Mouse (Mus musculus): ENCODE measurements at regions not wholly inside any gene's neighbourhood (a gene's known extent, or its start where the extent isn't known, plus 50 kb on each side); places are given as distances from the start of the nearest gene placed in this dataset.
"Not testable (repeated sequence)": the region's sequence is repeated elsewhere in the genome, so short reads cannot be mapped to it uniquely, and the experiment has no call there.

- no peak for DNase-seq
Observed at GRCm38 (mm10) chr3:8310379-8311128, 1299.3 kb downstream of the Zfp704 start.

DNA sequence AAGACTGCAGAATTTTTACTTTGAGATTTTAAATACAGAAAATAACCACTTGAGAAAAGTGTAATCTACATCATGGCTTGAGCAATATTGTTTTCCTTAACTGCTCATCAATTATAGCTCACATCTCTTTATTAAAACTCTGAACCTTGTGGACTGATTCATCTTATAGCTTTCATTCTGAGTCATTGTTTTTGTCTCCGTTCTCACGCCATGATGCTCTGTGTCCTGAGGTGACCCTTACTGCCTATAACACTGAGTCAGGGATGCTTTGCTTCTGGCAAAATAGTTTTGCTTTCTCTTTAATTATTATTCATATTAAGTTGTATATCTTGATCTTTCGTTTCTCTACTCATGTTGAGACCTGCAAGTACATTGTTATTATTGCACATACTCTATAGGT lies 1302.6 kb downstream of the Zfp704 start:
- DNase-seq, result no peak

DNA sequence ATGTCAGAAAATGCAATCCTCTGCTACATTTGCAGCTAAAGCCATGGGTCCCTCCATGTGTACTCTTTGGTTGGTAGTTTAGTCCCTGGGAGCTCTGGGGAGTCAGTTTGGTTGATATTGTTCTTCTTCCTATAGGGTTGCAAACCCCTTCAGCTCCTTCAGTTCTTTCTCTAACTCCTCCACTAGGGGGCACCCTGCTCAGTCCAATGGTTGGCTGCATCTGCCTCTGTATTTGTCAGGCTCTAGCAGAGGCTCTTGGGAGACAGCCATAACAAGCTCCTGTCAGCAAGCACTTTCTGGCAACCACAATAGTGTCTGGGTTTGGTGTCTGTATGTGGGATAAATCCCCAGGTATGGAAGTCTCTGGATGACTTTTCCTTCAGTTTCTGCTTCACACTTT lies 1305.1 kb downstream of the Zfp704 start:
- no peak for DNase-seq

GRCm38 (mm10) chr3:8293036-8293435 lies 1316.8 kb downstream of the Zfp704 start:
- no peak for DNase-seq

- DNase-seq, result no peak
Observed at GRCm38 (mm10) chr3:8289558-8289957, 1320.3 kb downstream of the Zfp704 start.

- DNase-seq, result no peak
Observed at GRCm38 (mm10) chr3:8288437-8288836, 1321.4 kb downstream of the Zfp704 start.

GRCm38 (mm10) chr3:8284655-8285428 lies 1325.0 kb downstream of the Zfp704 start:
- no peak for DNase-seq

GRCm38 (mm10) chr3:8282411-8282810 lies 1327.5 kb downstream of the Zfp704 start:
- no peak for DNase-seq

DNA sequence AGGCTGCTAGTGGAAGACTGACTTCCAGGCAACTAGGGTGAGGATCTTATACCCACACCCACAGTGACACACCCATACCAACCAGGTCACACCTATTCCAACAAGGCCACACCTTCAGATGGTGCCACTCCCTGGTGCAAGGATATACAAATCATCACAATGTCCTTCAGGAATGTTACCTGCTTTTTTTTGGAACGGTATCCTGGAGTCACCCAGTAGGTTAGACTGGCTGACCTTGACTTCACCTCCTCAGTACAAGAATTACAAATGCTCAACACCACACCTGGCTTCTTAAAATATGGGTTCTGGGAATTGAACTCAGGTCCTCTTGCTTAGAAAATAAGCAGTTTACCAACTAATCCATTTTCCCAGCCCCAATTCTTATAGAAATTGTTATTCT lies 1333.2 kb downstream of the Zfp704 start:
- DNase-seq, result no peak

GRCm38 (mm10) chr3:8270935-8271298 lies 1339.0 kb downstream of the Zfp704 start:
- DNase-seq, result no peak

DNA sequence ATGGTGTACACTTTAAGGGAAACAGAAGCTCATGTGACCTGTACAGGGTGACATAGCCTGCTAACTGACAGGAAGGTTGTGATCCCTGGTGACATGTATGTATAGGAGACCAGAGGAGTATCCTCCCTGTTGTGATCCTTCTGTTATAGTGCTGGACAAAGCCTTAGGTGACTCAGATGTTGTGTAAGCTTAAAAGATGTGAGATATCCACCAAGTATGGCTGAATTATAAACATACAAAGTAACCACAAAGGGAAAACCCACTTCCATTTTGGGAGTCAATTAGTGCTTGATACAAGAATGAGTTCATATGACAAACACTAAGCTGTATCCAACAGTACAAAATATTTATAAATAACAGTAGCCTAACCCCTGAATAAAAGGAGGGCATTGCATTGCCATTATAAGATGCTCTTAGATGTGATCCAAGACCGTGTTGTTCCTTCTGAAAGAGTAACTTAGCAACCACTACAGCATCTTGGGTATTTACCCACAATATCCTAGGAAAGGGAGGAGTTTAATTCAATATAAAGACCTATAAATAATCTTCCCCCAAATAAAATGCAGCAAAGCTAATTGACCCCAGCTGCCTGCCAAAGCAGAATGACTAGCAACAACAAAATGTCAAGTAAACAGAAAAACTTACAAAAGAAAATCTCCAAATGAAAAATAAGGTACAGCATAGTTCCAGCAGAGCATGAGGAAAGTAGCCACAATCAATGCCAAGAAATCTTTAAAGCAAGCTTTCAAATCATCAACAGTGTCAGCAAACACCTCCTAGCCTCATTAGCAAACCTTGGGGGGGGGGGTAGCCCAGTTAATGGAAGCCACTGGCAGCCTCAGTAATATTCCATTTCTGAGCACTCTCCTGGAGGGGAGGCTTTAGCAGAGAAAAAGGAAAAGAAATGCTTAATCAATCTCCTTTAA lies 1339.6 kb downstream of the Zfp704 start:
- DNase-seq, result no peak

GRCm38 (mm10) chr3:8265783-8266182 lies 1344.1 kb downstream of the Zfp704 start:
- no peak for DNase-seq

- no peak for DNase-seq
Observed at GRCm38 (mm10) chr3:8264366-8265033, 1345.4 kb downstream of the Zfp704 start.

- no peak for DNase-seq
Observed at GRCm38 (mm10) chr3:8257293-8257692, 1352.6 kb downstream of the Zfp704 start.

DNA sequence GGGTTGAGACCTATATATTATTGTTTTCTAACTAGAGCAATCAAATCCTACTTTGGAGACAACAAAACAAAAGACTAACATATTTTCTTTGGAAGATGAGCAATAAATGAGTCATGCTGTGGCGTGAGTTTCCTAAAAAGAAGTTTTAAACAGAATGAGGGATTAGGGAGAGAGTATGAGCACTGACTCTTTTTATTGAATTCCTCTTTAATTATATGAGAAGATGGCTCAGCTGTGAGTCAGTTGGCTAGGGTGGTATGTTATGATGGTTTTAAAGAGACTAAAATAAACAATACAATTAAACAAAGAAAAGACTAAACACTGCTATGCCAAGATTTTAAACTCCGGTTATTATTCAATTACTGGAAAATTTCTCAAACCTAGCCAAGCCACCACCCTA lies 1357.6 kb downstream of the Zfp704 start:
- no peak for DNase-seq

DNA sequence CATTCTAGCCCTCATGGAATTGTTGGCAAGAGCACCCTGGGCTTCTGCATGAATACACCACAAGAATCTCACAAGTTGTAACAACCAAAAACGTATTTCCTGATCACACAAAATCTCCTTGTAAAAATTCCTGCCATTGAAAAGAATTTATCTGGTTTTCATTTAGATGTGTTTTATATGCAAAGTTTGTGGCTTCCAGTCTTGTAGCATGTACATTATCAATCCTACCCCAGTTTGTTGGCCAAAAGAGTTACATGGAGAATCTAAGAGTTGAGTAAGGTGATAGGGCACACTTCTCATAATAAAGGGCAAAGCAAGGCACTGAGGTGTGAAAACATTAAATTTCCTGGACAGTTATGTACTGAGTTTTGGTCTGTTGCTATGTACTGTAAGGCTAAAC lies 1361.0 kb downstream of the Zfp704 start:
- DNase-seq, result no peak

DNA sequence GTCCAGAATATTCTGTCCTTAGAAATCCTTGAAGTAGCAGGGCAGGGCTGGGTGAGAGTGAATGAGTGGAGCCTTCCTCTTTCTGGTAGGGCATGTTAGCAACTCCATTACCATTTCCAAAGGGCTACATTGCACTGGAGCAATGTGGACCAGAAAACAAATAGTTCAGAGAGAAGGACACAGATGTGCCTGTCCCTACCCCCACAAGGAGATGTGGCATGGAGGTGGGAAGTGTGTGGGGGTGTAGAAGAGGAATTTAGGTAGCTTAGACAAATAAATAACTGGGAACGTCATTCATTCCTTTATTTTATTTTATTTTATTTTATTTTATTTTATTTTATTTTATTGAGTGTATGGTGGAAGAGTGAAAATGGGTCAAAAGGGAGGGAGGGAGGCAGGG lies 1364.1 kb downstream of the Zfp704 start:
- peak; percentile 27 for DNase-seq

DNA sequence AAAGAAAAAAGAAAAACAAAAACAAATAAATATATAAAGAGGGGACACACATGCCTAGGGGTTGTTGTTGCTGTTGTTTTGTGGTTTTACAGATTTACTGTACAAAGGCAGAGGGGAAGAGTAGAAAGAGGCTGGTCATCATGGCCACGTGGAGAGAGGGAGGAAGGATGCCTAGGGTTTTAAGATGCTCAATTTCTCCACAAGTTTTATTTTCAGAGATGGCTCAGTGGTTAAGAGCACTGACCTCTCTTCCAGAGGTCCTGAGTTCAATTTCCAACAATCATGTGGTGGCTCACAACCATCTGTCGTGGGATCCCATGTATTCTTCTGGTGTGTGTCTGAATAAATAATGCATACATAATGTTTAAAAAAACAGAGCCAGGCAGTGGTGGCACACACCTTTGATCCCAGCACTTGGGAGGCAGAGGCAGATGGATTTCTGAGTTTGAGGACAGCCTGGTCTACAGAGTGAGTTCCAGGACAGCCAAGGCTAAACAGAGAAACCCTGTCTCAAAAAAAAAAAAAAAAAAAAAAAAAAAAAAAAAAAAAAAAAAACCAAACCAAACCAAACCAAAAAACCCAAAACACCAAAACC lies 1364.6 kb downstream of the Zfp704 start:
- DNase-seq, result peak; percentile 20

GRCm38 (mm10) chr3:8244526-8245194 lies 1365.2 kb downstream of the Zfp704 start:
- not testable (repeated sequence) for DNase-seq

- DNase-seq, result no peak
Observed at GRCm38 (mm10) chr3:8206623-8207404, 1403.1 kb downstream of the Zfp704 start.

DNA sequence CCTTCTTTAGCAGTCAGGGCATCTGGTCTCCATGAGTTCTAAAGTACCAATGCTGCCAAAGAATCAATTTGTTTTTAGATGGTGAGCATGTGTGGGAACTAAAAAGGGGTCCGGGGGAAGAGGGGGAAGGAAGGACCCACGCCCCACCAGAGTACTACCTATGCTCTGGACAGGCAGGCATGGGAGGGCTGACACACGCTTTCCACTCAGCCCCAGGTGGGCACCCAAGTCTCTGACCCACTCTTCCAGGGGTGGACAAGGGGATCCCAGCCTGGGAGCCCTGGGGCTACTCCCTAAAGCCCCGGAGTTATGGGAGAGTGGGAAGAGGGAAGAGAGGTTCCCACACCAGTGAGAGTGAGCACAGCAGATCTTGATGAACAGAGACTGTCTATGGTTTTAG lies 1446.9 kb downstream of the Zfp704 start:
- no peak for DNase-seq

Measured in right cerebral cortex, postnatal 4 days (tissue).